Mouse (Mus musculus): ENCODE measurements around the gene Spint3.

- no peak for TF ChIP-seq POLR2A (IDR thresholded peaks at IDR 0.05; ENCODE audit: low read depth, low read length)
- TF ChIP-seq CTCF (IDR thresholded peaks at IDR 0.05; ENCODE audit: borderline replicate concordance, insufficient read depth, low read length): no peak
Measured at GRCm38 (mm10) chr2:164537003-164537402, 36.3 kb downstream of the Spint3 start.
